Mouse (Mus musculus): ENCODE data around the gene Olfr1170.

DNA sequence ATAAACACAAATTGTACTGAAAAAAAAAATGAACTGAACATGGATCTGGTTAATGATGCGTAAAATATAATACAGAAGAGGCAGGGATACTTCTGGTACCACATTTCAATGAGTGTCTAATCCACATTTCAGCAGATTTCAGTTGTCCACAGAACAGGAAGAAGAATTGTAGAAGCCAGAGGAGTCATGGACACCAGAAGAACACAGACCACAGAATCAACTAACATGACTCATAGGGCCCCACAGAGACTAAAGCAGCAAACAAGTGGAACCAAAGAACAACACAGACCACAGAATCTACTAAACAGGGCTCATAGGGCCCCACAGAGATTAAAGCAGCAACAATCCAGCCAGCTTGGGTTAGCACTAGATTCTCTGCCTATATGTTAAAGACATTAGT lies 7.3 kb downstream of the Olfr1170 start:
- TF ChIP-seq POLR2A (IDR thresholded peaks at IDR 0.05; ENCODE audit: insufficient read depth, low read depth, low read length) (no peak), CTCF (IDR thresholded peaks at IDR 0.05) (no peak), EP300 (IDR thresholded peaks at IDR 0.05; ENCODE audit: insufficient read depth, low read depth, low read length) (no peak)
